Mouse (Mus musculus) brain, embryonic 14.5 days (tissue): Measurements from ENCODE around the gene Smim13.

Experiments
- CTCF ChIP-seq: fragments of 200-500 bp; IDR thresholded peaks from 2 replicates; pipeline ENCODE4 v1.5.1; 2012; ENCODE audit warnings: inconsistent platforms, mild to moderate bottlenecking, moderate library complexity, borderline replicate concordance; ENCODE audit not compliant: insufficient read depth, insufficient read length; ENCODE audit errors: extremely low read depth
- POLR2A ChIP-seq: fragments of 200-500 bp; IDR thresholded peaks from 2 replicates; pipeline ENCODE4 v1.6.1; 2012; ENCODE audit warnings: mild to moderate bottlenecking, inconsistent platforms, borderline replicate concordance; ENCODE audit not compliant: poor library complexity, insufficient read depth, insufficient read length, severe bottlenecking; ENCODE audit errors: extremely low read depth

DNA sequence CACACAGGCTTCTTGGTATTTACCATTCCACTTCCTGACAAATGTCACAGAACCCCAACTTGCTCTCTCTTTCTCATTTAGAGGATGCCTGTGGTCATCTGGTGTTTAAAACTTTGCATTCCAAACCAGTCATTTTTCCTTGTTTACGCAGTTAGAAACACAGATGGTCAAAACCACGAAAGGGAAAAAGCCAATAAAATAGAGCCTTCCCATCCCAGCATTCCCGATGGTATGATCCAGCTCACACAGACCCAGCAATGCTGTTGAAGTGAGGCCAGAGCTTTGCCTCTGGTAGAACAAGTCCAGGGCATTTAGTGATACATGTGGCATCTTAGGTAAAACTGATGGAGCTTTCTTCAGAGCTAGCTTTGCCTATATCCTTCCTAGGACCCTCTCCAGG lies 71.8 kb downstream of the Smim13 start:
- TF ChIP-seq CTCF: no peak
- TF ChIP-seq POLR2A: no peak
